In the genomic region with DNA sequence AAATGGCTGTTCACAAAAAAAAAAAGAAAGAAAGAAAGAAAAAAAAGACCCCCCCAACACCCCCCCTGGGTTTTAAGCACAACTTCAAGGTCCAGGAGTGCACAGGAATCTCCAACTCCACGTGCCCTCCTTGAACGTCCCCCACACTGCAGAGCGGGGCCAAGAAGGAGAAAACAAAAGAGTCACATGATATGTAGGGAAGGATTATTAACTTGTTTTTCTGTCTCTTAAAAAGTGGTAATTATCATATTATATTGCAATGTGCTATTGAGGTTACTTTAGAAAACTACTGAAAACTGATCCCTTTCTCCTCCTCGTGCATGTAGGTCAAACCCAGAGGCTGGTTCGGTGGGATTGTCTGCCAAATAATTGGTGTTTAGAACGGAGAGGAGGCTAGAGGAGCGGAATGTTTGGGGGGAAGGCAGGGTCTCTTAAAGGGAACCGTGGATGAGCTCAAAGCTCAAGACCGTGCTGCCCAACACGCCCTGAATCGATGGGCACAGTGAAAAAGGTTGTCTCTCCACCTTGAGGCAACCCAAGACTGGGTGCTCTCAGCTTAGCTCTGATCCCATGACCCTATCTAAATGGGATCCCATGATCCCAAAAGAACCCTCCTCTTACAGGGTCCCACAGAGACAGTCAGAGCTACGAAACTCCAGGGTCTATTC, we compare ENCODE assay signal across 25 mouse cellular contexts.
DNase-seq lines count a peak whose midpoint lies in the region; ATAC-seq lines count a peak whose summit lies in the region.
"Had no signal": no experiment of that assay in that cellular context is flagged by ENCODE, and none has a peak within 500 bp of the region (broad histone marks: within the 10 kb centered on the region; RNA-seq: fewer than 3 reads in every experiment).

No protein-coding gene starts in this region.

- ATAC-seq in midbrain, embryonic 11.5 days (ENCODE audit: low FRiP score) = no peak
- peak; percentile 60; the same call in 1 of the 2 replicates for ATAC-seq in embryonic facial prominence, embryonic 11.5 days (replicated peaks; ENCODE audit: insufficient number of reproducible peaks, low FRiP score, low TSS enrichment, low read depth)
- ATAC-seq in embryonic facial prominence, embryonic 14.5 days (ENCODE audit: low read depth) = peak; percentile 88
- 0 out of 2 replicates have a peak, but pooled peaks have one; percentile 34 for ATAC-seq in limb, embryonic 13.5 days (ENCODE audit: low FRiP score, low read depth)
- ATAC-seq: forebrain, embryonic 15.5 days had no signal

- no peak overlapping the region for H3K4me3 ChIP-seq in midbrain, embryonic 11.5 days (ENCODE audit: low read depth, low read length)
- H3K4me3 ChIP-seq in midbrain, embryonic 10.5 days = no peak overlapping the region
- H3K4me3 ChIP-seq in embryonic facial prominence, embryonic 11.5 days (ENCODE audit: low read depth, low read length) = no peak overlapping the region
- no peak overlapping the region for H3K4me3 ChIP-seq in embryonic facial prominence, embryonic 14.5 days (ENCODE audit: low read depth, low read length)
- H3K4me3 ChIP-seq in limb, embryonic 13.5 days = no peak overlapping the region
- H3K4me3 ChIP-seq: embryonic facial prominence, embryonic 15.5 days; forebrain, embryonic 15.5 days; hindbrain, embryonic 12.5 days; hindbrain, embryonic 15.5 days had no signal

- H3K27me3 ChIP-seq in midbrain, embryonic 11.5 days (ENCODE audit: control insufficient read depth, insufficient read depth, low read length) = no peaks in the 10 kb centered on the region
- H3K27me3 ChIP-seq in midbrain, embryonic 10.5 days (ENCODE audit: low read depth, poor library complexity, severe bottlenecking) = no peaks in the 10 kb centered on the region
- no peaks in the 10 kb centered on the region for H3K27me3 ChIP-seq in embryonic facial prominence, embryonic 11.5 days (ENCODE audit: control insufficient read depth, insufficient read depth, low read length)
- no peaks in the 10 kb centered on the region for H3K27me3 ChIP-seq in embryonic facial prominence, embryonic 14.5 days (replicated peaks; ENCODE audit: control insufficient read depth, insufficient read depth, low read length)
- no peaks in the 10 kb centered on the region for H3K27me3 ChIP-seq in limb, embryonic 13.5 days
- H3K27me3 ChIP-seq: CH12.LX; embryonic facial prominence, embryonic 15.5 days; forebrain, embryonic 15.5 days; hindbrain, embryonic 12.5 days; hindbrain, embryonic 15.5 days had no signal

- no peak overlapping the region for H3K27ac ChIP-seq in midbrain, embryonic 11.5 days (ENCODE audit: low read depth, low read length)
- H3K27ac ChIP-seq in midbrain, embryonic 10.5 days (replicated peaks) = no peak overlapping the region
- H3K27ac ChIP-seq in embryonic facial prominence, embryonic 11.5 days (replicated peaks; ENCODE audit: low read depth, low read length) = 0 out of 2 replicates have a peak overlapping the region, but pooled peaks have one; percentile 10
- no peak overlapping the region for H3K27ac ChIP-seq in embryonic facial prominence, embryonic 14.5 days (replicated peaks; ENCODE audit: low read depth, low read length)
- H3K27ac ChIP-seq in limb, embryonic 13.5 days = no peak overlapping the region
- H3K27ac ChIP-seq: embryonic facial prominence, embryonic 15.5 days; forebrain, embryonic 15.5 days; hindbrain, embryonic 12.5 days; hindbrain, embryonic 15.5 days had no signal

- peak; percentile 69 for DNase-seq in midbrain, embryonic 11.5 days (ENCODE audit: low spot score, missing footprints)
- no peak for DNase-seq in midbrain, embryonic 10.5 days (ENCODE audit: low spot score)
- DNase-seq in embryonic facial prominence, embryonic 11.5 days (ENCODE audit: low spot score) = peak; percentile 55
- peak; percentile 72 for DNase-seq in embryonic facial prominence, embryonic 14.5 days (ENCODE audit: low spot score)
- no peak for DNase-seq in MN1 (ENCODE audit: low spot score)
- no peak for DNase-seq in left cerebral cortex, adult 11 months (ENCODE audit: low spot score)
- no peak for DNase-seq in kidney, postnatal 25 days
- DNase-seq: adrenal gland, adult 2 months; adrenal gland, postnatal 14 days; B cell, adult 2 months; cerebellum, adult 11 months; cerebellum, adult 2 months; cerebellum, adult 9-11 months; cerebellum, postnatal 25 days; embryo, embryonic 11 days; gastrocnemius, postnatal 14 days; heart, adult 11 months had no signal

- H3K4me2 ChIP-seq in midbrain, embryonic 11.5 days = no peak overlapping the region
- no peak overlapping the region for H3K4me2 ChIP-seq in embryonic facial prominence, embryonic 11.5 days (ENCODE audit: low read depth, low read length)
- H3K4me2 ChIP-seq in embryonic facial prominence, embryonic 14.5 days (ENCODE audit: low read depth, low read length) = no peak overlapping the region
- no peak overlapping the region for H3K4me2 ChIP-seq in limb, embryonic 13.5 days (replicated peaks)
- H3K4me2 ChIP-seq: embryonic facial prominence, embryonic 15.5 days; forebrain, embryonic 15.5 days; heart, embryonic 11.5 days; hindbrain, embryonic 12.5 days; hindbrain, embryonic 15.5 days had no signal

- no peak overlapping the region for H3K9ac ChIP-seq in midbrain, embryonic 11.5 days (ENCODE audit: low read length)
- no peak overlapping the region for H3K9ac ChIP-seq in embryonic facial prominence, embryonic 11.5 days (replicated peaks; ENCODE audit: low read length)
- H3K9ac ChIP-seq in embryonic facial prominence, embryonic 14.5 days (ENCODE audit: low read depth, low read length) = no peak overlapping the region
- no peak overlapping the region for H3K9ac ChIP-seq in limb, embryonic 13.5 days
- H3K9ac ChIP-seq: embryonic facial prominence, embryonic 15.5 days; forebrain, embryonic 15.5 days; hindbrain, embryonic 12.5 days; hindbrain, embryonic 15.5 days had no signal

- H3K4me1 ChIP-seq in midbrain, embryonic 11.5 days (ENCODE audit: control insufficient read depth, insufficient read depth, low read length) = no peaks in the 10 kb centered on the region
- H3K4me1 ChIP-seq in midbrain, embryonic 10.5 days = peaks cover 6% of the 10 kb centered on the region; the same call in 1 of the 2 replicates
- no peaks in the 10 kb centered on the region for H3K4me1 ChIP-seq in embryonic facial prominence, embryonic 11.5 days (ENCODE audit: control insufficient read depth, insufficient read depth, low read length)
- H3K4me1 ChIP-seq in embryonic facial prominence, embryonic 14.5 days (ENCODE audit: control insufficient read depth, insufficient read depth, low read length) = peaks cover 9% of the 10 kb centered on the region
- H3K4me1 ChIP-seq in limb, embryonic 13.5 days = peaks cover 25% of the 10 kb centered on the region
- H3K4me1 ChIP-seq: hindbrain, embryonic 15.5 days had no signal

- 86% methylated on average over 12 of the region's 12 CpGs for WGBS in midbrain, embryonic 11.5 days
- WGBS in midbrain, embryonic 10.5 days = 88% methylated on average over 12 of the region's 12 CpGs
- 63% methylated on average over 12 of the region's 12 CpGs for WGBS in embryonic facial prominence, embryonic 11.5 days
- 42% methylated on average over 12 of the region's 12 CpGs for WGBS in embryonic facial prominence, embryonic 14.5 days
- WGBS in limb, embryonic 13.5 days = 67% methylated on average over 12 of the region's 12 CpGs

- no peaks in the 10 kb centered on the region for H3K36me3 ChIP-seq in midbrain, embryonic 11.5 days (ENCODE audit: control insufficient read depth, insufficient read depth, low read length)
- no peaks in the 10 kb centered on the region for H3K36me3 ChIP-seq in midbrain, embryonic 10.5 days
- H3K36me3 ChIP-seq in embryonic facial prominence, embryonic 11.5 days (replicated peaks; ENCODE audit: control insufficient read depth, insufficient read depth, low read depth, low read length) = no peaks in the 10 kb centered on the region
- no peaks in the 10 kb centered on the region for H3K36me3 ChIP-seq in embryonic facial prominence, embryonic 14.5 days (ENCODE audit: control insufficient read depth, insufficient read depth, low read length)
- H3K36me3 ChIP-seq in limb, embryonic 13.5 days = no peaks in the 10 kb centered on the region
- H3K36me3 ChIP-seq: embryonic facial prominence, embryonic 15.5 days; forebrain, embryonic 15.5 days; G1E; hindbrain, embryonic 12.5 days; hindbrain, embryonic 15.5 days had no signal

- H3K9me3 ChIP-seq in midbrain, embryonic 11.5 days (ENCODE audit: control insufficient read depth, low read length) = no peaks in the 10 kb centered on the region
- H3K9me3 ChIP-seq in midbrain, embryonic 10.5 days (replicated peaks) = no peaks in the 10 kb centered on the region
- no peaks in the 10 kb centered on the region for H3K9me3 ChIP-seq in embryonic facial prominence, embryonic 11.5 days (replicated peaks; ENCODE audit: control insufficient read depth, low read length)
- no peaks in the 10 kb centered on the region for H3K9me3 ChIP-seq in embryonic facial prominence, embryonic 14.5 days (ENCODE audit: control insufficient read depth, low read length)
- no peaks in the 10 kb centered on the region for H3K9me3 ChIP-seq in limb, embryonic 13.5 days
- H3K9me3 ChIP-seq: embryonic facial prominence, embryonic 15.5 days; forebrain, embryonic 15.5 days; hindbrain, embryonic 12.5 days; hindbrain, embryonic 15.5 days had no signal

Comparison
In these comparisons a context has a peak if more than half of its experiments do, and no peak if none do; other contexts are left out.
1. DNase-seq: peak in midbrain, embryonic 11.5 days (single experiment), embryonic facial prominence, embryonic 11.5 days (single experiment) and embryonic facial prominence, embryonic 14.5 days (single experiment); none in midbrain, embryonic 10.5 days (single experiment), MN1 (single experiment), left cerebral cortex, adult 11 months (single experiment) and kidney, postnatal 25 days (0 of 2).